Mouse (Mus musculus): ENCODE results near the gene Afmid. TPM values are rescaled to one million over a fixed set of nuclear protein-coding genes. Genes with fewer than 3 reads are reported as not detected.

Afmid gene
- total RNA-seq, 2 experiments from 2014 or later, result 4.8 to 7.2 TPM

- no peak for TF ChIP-seq CTCF (conservative IDR thresholded peaks at IDR 0.05)
- Histone ChIP-seq H3K27ac (no peak overlapping the region), H3K4me3 (no peak overlapping the region)
- no peak for DNase-seq (ENCODE audit: low spot score in 2 of 2)
These were observed 46.3 kb downstream of the Afmid start for GRCm38 (mm10) chr11:117871911-117872584.

- peak within 1 kb of the TSS; percentile 90 for H3K27ac ChIP-seq
- no peak for TF ChIP-seq CTCF (conservative IDR thresholded peaks at IDR 0.05)
- peak; percentile 74 to 82 for DNase-seq (ENCODE audit: low spot score in 2 of 2)
These were observed 47.3 kb downstream of the Afmid start, which contains the start of gene Tha1 for GRCm38 (mm10) chr11:117872861-117873608. TSS of gene Tha1 (minus strand) at chr11:117873481.

GRCm38 (mm10) chr11:117874419-117874818, 48.7 kb downstream of the Afmid start:
- peak; percentile 68 for TF ChIP-seq CTCF (conservative IDR thresholded peaks at IDR 0.05)
- DNase-seq (ENCODE audit: low spot score in 2 of 2), result no peak
- Histone ChIP-seq H3K27ac (no peak overlapping the region), H3K4me3 (no peak overlapping the region)

More at GRCm38 (mm10) chr11:117872861-117873608, 47.3 kb downstream of the Afmid start, which contains the start of gene Tha1:
- H3K4me3 ChIP-seq, result peak within 1 kb of the TSS; percentile 86

- no peak for TF ChIP-seq CTCF (conservative IDR thresholded peaks at IDR 0.05)
- H3K4me3 ChIP-seq, result no peak overlapping the region
- no peak for DNase-seq (ENCODE audit: low spot score in 2 of 2)
- H3K27ac ChIP-seq, result no peak overlapping the region
These were observed 50.0 kb downstream of the Afmid start for GRCm38 (mm10) chr11:117875681-117876080.

- H3K4me3 ChIP-seq, result peak overlapping the region; percentile 28; the same call in 1 of the 2 replicates
- DNase-seq (ENCODE audit: low spot score in 2 of 2), result peak in 1 of 2 experiments; percentile 50
- H3K27ac ChIP-seq, result peak overlapping the region; percentile 70
- TF ChIP-seq CTCF (conservative IDR thresholded peaks at IDR 0.05), result no peak
These were observed 52.4 kb downstream of the Afmid start for GRCm38 (mm10) chr11:117877917-117878745.

- DNase-seq (ENCODE audit: low spot score in 2 of 2), result no peak
- Histone ChIP-seq H3K4me3 (no peak overlapping the region), H3K27ac (peak overlapping the region; percentile 70; the same call in 1 of the 2 replicates)
- TF ChIP-seq CTCF (conservative IDR thresholded peaks at IDR 0.05), result no peak
These were observed 53.2 kb downstream of the Afmid start for GRCm38 (mm10) chr11:117878892-117879291.

- Histone ChIP-seq H3K27ac (no peak overlapping the region), H3K4me3 (no peak overlapping the region)
- no peak for DNase-seq (ENCODE audit: low spot score in 2 of 2)
- no peak for TF ChIP-seq CTCF (conservative IDR thresholded peaks at IDR 0.05)
These were observed 54.0 kb downstream of the Afmid start for GRCm38 (mm10) chr11:117879676-117880075.

GRCm38 (mm10) chr11:117880336-117880976, 54.7 kb downstream of the Afmid start:
- Histone ChIP-seq H3K27ac (no peak overlapping the region), H3K4me3 (no peak overlapping the region)
- DNase-seq (ENCODE audit: low spot score in 2 of 2), result no peak
- TF ChIP-seq CTCF (conservative IDR thresholded peaks at IDR 0.05), result no peak

- H3K27ac ChIP-seq, result no peak overlapping the region
These were observed 55.2 kb downstream of the Afmid start for GRCm38 (mm10) chr11:117880977-117881358.

GRCm38 (mm10) chr11:117881787-117882186, 56.1 kb downstream of the Afmid start:
- no peak for TF ChIP-seq CTCF (conservative IDR thresholded peaks at IDR 0.05)
- Histone ChIP-seq H3K4me3 (no peak overlapping the region), H3K27ac (no peak overlapping the region)
- no peak for DNase-seq (ENCODE audit: low spot score in 2 of 2)

More at GRCm38 (mm10) chr11:117880977-117881358, 55.2 kb downstream of the Afmid start:
- TF ChIP-seq CTCF (conservative IDR thresholded peaks at IDR 0.05), result no peak
- DNase-seq (ENCODE audit: low spot score in 2 of 2), result no peak
- no peak overlapping the region for H3K4me3 ChIP-seq

- no peak for DNase-seq (ENCODE audit: low spot score in 2 of 2)
- H3K27ac ChIP-seq, result no peak overlapping the region
- H3K4me3 ChIP-seq, result no peak overlapping the region
- no peak for TF ChIP-seq CTCF (conservative IDR thresholded peaks at IDR 0.05)
These were observed 56.5 kb downstream of the Afmid start for GRCm38 (mm10) chr11:117882208-117882607.

GRCm38 (mm10) chr11:117886000-117886399, 60.3 kb downstream of the Afmid start:
- H3K27ac ChIP-seq, result no peak overlapping the region
- no peak overlapping the region for H3K4me3 ChIP-seq
- no peak for TF ChIP-seq CTCF (conservative IDR thresholded peaks at IDR 0.05)
- DNase-seq (ENCODE audit: low spot score in 2 of 2), result no peak

All from layer of hippocampus, adult 2 months (tissue).